10 mouse cellular contexts compared by ENCODE assay signal in genomic region chr2:52386037-52386436, GRCm38 (mm10). TPM values are rescaled to one million over a fixed set of nuclear protein-coding genes. Genes with fewer than 3 reads are reported as not detected.
DNase-seq lines count a peak whose midpoint lies in the region; ATAC-seq and TF ChIP-seq lines count a peak whose summit lies in the region.
"Had no signal": no experiment of that assay in that cellular context is flagged by ENCODE, and none has a peak within 500 bp of the region (broad histone marks: within the 10 kb centered on the region; RNA-seq: fewer than 3 reads in every experiment).

No protein-coding gene starts in this region.

- H3K36me3 ChIP-seq in heart, embryonic 12.5 days: no peaks in the 10 kb centered on the region
- H3K36me3 ChIP-seq in lung, postnatal 0 days (ENCODE audit: insufficient read depth, low read length): no peaks in the 10 kb centered on the region
- H3K36me3 ChIP-seq: hindbrain, embryonic 10.5 days; midbrain, embryonic 15.5 days had no signal

- H3K4me2 ChIP-seq in heart, embryonic 12.5 days: peak overlapping the region; percentile 48
- H3K4me2 ChIP-seq in lung, postnatal 0 days (replicated peaks; ENCODE audit: low read depth, low read length): peak overlapping the region; percentile 25; the same call in 1 of the 2 replicates
- H3K4me2 ChIP-seq: midbrain, embryonic 15.5 days had no signal

- no peak for ATAC-seq in heart, embryonic 12.5 days (ENCODE audit: insufficient number of reproducible peaks, low FRiP score)
- ATAC-seq in lung, postnatal 0 days: peak; percentile 77
- ATAC-seq: midbrain, embryonic 15.5 days had no signal

- no peaks in the 10 kb centered on the region for H3K9me3 ChIP-seq in heart, embryonic 12.5 days (replicated peaks)
- H3K9me3 ChIP-seq in lung, postnatal 0 days (ENCODE audit: low read length): no peaks in the 10 kb centered on the region
- H3K9me3 ChIP-seq: hindbrain, embryonic 10.5 days; midbrain, embryonic 15.5 days had no signal

- peak overlapping the region; percentile 41 for H3K27ac ChIP-seq in heart, embryonic 12.5 days (ENCODE audit: poor library complexity, severe bottlenecking)
- H3K27ac ChIP-seq in lung, postnatal 0 days (ENCODE audit: low read length): peak overlapping the region; percentile 59
- H3K27ac ChIP-seq: hindbrain, embryonic 10.5 days; midbrain, embryonic 15.5 days had no signal

- TF ChIP-seq EP300 in lung, postnatal 0 days (IDR thresholded peaks at IDR 0.05): no peak

- peaks cover 16% of the 10 kb centered on the region for H3K4me1 ChIP-seq in heart, embryonic 12.5 days (replicated peaks)
- no peaks in the 10 kb centered on the region for H3K4me1 ChIP-seq in lung, postnatal 0 days (ENCODE audit: insufficient read depth, low read depth, low read length)
- H3K4me1 ChIP-seq: hindbrain, embryonic 10.5 days; midbrain, embryonic 15.5 days had no signal

- TF ChIP-seq CTCF in lung, postnatal 0 days (IDR thresholded peaks at IDR 0.05): no peak

- no peak overlapping the region for H3K9ac ChIP-seq in heart, embryonic 12.5 days
- no peak overlapping the region for H3K9ac ChIP-seq in lung, postnatal 0 days (replicated peaks; ENCODE audit: low read depth)
- H3K9ac ChIP-seq: midbrain, embryonic 15.5 days had no signal

- DNase-seq in heart, adult 11 months: peak; percentile 94
- DNase-seq in heart, postnatal 25 days (ENCODE audit: low spot score): no peak
- DNase-seq in adipocyte (ENCODE audit: low spot score): peak; percentile 17
- DNase-seq in lung, postnatal 0 days (ENCODE audit: low spot score): peak; percentile 62
- no peak for DNase-seq in spleen, postnatal 14 days (ENCODE audit: low spot score in 2 of 2)
- no peak for DNase-seq in cerebellum, postnatal 25 days
- no peak for DNase-seq in right cerebral cortex, adult 18-20 months

- 39% methylated on average over 7 of the region's 7 CpGs for WGBS in heart, embryonic 12.5 days
- WGBS in lung, postnatal 0 days: 21% methylated on average over 7 of the region's 7 CpGs

- intact Hi-C loops in heart, postnatal 25 days (cut with DNase I): no loop called here

- no peaks in the 10 kb centered on the region for H3K27me3 ChIP-seq in heart, embryonic 12.5 days (replicated peaks)
- H3K27me3 ChIP-seq in lung, postnatal 0 days (replicated peaks; ENCODE audit: insufficient read depth, low read length): no peaks in the 10 kb centered on the region
- H3K27me3 ChIP-seq: midbrain, embryonic 15.5 days had no signal

- H3K4me3 ChIP-seq in heart, embryonic 12.5 days: no peak overlapping the region
- H3K4me3 ChIP-seq in lung, postnatal 0 days (ENCODE audit: low read depth, low read length): no peak overlapping the region
- H3K4me3 ChIP-seq: hindbrain, embryonic 10.5 days; midbrain, embryonic 15.5 days had no signal

RNA-seq across cellular contexts. Expression of gene Neb, which starts 7.8 kb away (rescaled TPM):
- total RNA-seq in heart, postnatal 25 days (2021): 1 to 10 TPM; 4.8 to 5.2 TPM
- 2.0 and 2.6 TPM in 2 replicates for polyA plus RNA-seq in heart, embryonic 12.5 days (2016; fragmentation: Nextera tagmentation; extraction: Ambion mirVana)
- polyA plus RNA-seq in lung, postnatal 0 days (2015; fragmentation: Nextera tagmentation; extraction: Ambion mirVana): 1.8 and 2.3 TPM in 2 replicates

RNA-seq across cellular contexts. Expression of gene Arl5a, which starts 38.7 kb away (rescaled TPM):
- 10 to 100 TPM; 35.3 to 38.2 TPM for total RNA-seq in heart, postnatal 25 days (2021)
- polyA plus RNA-seq in heart, embryonic 12.5 days (2016; fragmentation: Nextera tagmentation; extraction: Ambion mirVana): 86.4 and 90.9 TPM in 2 replicates
- polyA plus RNA-seq in lung, postnatal 0 days (2015; fragmentation: Nextera tagmentation; extraction: Ambion mirVana): 22.0 and 23.4 TPM in 2 replicates

Comparison
In these comparisons a context has a peak if more than half of its experiments do, and no peak if none do; other contexts are left out.
1. DNase-seq: peak in heart, adult 11 months (single experiment), adipocyte (single experiment) and lung, postnatal 0 days (single experiment); none in heart, postnatal 25 days (single experiment), spleen, postnatal 14 days (0 of 2), cerebellum, postnatal 25 days (0 of 2) and right cerebral cortex, adult 18-20 months (single experiment).